Mouse (Mus musculus): ENCODE data around the gene Kcnd3.
A peak's percentile ranks its signal among the peaks of the same experiment; 100 is the strongest.

The Kcnd3 gene

DNA sequence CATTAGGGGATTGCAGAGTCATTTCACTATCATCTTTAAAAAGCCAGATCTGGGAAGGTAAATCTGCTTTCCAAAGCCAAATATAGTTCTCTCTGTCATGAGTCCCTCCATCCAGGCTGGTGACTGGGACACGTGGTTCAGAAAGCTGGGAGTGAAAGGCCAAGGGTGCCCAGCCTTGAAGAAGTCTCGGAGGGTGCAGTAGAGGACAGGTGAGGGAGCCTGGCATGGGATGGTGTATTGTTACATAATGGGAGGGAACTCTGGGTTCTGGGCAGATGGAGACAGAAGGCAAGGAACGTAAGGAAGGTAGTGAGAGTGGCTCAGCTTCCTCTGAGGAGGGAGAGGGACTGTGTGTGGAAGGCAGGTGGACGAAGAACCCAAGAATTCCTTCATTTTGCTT lies 5.5 kb downstream of the Kcnd3 start:
- no peak for DNase-seq (ENCODE audit: low read depth)

DNA sequence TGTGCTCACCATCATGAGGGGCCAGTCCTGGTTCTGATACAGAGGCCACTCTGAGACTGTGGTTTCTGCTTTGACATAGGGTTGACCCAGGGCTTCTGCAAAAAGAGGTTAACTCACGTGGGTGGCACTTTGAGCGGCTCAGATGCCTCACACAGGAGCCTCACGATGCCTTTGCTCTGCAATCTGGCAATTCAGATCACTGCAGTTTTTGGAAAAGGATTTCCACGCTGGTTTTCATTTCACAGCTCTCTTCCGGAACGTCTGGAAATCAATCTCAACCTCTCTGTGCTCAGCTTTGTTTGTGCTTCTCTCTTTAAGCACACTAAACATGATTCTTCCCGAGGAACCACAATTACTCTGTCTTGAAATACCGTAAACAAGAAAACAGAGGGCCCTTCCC lies 14.4 kb downstream of the Kcnd3 start:
- no peak for DNase-seq (ENCODE audit: low read depth)

DNA sequence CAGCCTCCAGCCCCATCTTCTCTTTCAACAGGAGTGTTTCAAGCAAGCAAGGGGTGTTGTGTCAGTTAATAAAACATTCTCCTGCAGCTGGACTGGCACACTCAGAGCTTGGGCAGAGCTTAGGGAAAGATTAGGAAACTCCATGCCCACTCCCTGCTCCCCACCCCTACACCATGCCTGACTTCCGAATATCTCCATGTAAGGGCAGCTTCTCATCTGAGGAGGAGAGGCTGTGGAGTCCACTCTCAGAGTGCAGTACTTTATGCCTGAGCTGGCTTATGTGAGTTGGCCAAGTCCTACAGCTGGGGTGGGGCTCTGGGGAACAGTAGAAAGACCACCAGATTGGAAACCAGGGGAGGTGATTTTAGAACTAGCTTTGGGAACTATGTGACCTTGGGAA lies 20.4 kb downstream of the Kcnd3 start:
- DNase-seq (ENCODE audit: low read depth): no peak

DNA sequence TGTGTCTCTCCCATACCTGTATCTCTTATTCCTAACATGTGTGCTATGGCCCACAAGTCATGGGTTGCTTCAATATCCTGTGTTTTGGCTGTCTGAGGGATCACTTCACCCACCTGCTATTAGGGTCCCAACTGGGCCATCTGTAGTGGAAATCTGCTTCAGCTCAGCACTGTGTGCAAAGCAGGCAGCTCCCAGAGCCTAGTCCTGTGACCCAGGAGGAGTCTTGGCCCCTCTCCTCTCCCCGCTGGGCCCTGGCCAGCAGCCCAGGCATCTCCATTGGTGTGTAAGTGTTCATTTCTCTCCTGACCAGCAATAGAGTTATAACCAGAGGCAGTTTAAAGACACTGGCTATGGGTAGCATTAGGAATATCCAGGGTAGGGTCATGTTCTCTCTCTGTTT lies 24.3 kb downstream of the Kcnd3 start:
- no peak for DNase-seq (ENCODE audit: low read depth)

DNA sequence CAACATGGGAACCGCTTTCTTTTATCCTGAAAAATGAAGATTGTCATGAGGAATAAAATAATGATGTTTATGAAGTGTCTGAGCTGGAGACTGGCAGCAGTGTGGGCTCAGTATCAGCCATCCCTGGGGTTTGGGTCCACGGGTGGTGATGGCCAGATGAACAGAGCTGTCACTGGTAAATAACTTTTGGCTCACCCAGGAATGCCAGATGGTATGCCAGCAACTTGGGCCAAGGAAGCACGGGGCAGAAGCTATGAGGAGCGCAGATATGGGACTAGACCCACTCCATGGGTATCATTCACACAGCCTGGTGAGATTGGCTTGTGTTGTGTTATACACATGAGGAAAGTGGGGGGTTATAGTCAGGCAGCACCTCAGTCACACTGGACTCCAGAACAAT lies 26.7 kb downstream of the Kcnd3 start:
- no peak for DNase-seq (ENCODE audit: low read depth)

DNA sequence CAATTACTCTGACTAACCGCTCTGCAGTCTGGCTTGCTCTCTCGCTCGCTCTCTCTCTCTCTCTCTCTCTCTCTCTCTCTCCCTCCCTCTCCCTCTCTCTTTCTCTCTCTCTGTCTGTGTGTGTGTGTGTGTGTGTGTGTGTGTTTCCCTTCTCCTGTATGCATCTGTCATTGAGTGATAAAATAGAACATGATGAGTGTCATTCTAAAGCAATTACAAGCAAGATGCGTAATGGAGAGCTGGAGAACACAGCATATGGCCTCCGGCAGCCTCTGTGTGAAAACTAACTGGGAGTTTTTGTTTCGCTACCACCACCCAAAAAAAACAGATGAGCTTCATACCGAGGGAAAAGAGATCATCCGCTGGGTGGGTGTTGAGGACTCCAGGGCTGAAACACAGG lies 29.3 kb downstream of the Kcnd3 start:
- DNase-seq (ENCODE audit: low read depth): no peak

DNA sequence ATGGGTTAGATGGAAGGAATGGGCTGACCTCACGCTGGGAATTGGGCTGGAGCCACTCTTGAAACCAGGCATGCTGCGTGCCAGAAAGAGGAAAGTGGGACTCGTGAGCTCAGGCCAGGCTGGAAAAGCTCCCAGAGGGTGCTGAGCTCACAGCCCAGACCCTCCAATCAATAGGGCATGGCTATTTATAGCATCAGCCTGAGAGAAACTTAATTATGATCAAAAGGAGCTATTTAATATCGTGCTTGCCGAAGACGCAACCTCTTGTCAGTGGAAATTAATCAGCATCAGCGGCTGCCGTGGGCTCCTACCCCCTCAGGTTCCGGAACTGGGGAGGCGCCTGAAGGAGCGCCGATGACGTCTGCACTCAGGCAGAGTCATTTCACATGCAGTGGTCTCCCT lies 31.5 kb downstream of the Kcnd3 start:
- no peak for DNase-seq (ENCODE audit: low read depth)

DNA sequence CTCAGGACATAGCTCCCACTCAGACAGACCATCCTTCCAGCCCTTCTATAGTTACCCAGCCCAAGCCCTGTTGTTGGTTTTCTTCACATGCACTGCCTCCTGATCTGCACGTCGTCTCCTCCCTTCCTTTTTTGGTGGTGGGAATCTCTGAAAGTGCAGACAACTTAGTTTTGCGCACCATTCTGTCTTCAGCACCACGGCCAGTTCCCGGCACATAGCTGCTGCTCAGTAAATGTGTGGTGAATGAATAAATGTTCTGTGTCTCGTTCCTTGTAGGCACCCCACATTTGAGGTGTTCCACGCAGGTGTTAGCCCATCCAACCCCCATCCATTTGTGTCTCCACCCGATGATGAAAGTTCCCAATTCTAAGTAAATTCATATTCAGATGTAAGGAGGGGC lies 35.0 kb downstream of the Kcnd3 start:
- no peak for DNase-seq (ENCODE audit: low read depth)

DNA sequence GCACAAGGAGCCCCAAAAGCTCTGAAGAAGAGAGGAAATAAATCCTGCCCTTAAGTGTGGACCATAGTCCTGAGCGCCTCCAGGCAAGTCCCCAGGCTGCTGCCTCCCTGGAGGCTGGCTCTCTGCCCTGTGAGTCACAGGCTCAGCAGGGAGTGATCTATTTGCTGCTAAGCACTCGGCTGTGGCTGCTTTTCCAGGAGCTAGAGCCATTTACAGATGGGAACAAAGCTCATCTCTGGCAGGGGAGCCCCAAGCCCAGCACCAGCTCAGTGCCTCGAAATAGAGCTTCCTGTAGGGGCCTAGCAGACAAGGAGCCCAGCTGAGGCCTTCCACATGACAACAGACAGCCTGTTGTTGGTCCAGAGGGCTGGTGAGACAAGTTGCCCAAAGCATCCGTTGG lies 37.5 kb downstream of the Kcnd3 start:
- DNase-seq (ENCODE audit: low read depth): peak; percentile 5

DNA sequence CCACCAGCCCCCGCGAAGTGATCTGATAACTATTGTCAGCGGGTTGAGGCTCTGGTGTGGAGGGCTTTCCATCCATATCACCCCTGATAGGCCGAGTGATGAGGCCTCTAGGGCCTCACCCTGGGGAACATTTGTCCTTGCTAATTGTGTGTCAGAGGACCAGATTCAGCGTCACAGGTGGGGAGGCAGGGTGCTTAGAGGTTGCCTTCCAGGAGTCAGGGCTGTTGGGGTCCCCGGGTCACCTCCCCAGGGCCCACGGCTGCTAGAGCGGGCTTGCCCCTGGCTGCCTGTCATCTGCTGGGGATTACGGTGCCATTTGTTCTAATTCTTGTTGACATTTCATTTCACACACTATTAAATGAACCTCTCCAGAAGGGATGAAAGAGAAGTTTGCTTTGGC lies 42.8 kb downstream of the Kcnd3 start:
- no peak for DNase-seq (ENCODE audit: low read depth)

DNA sequence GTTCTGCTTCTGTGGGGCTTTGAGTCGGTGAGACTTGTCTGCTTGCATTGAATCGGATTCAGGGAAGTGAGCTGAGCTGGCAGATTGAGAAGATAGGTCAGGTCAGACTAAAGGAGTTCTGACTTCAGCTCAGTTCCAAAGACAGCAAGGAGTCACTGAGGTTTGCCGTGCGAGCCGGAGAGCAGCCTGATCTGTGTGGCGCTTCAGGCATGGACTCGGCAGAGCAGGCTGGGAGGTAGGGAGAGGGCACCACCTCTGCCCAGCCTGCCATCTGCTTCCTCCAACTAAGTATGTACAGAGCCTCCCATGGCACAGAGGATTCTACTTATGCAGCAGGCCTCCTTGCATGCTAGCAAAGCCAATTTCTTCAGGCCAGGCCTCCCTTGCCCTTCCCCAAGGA lies 44.1 kb downstream of the Kcnd3 start:
- no peak for DNase-seq (ENCODE audit: low read depth)

DNA sequence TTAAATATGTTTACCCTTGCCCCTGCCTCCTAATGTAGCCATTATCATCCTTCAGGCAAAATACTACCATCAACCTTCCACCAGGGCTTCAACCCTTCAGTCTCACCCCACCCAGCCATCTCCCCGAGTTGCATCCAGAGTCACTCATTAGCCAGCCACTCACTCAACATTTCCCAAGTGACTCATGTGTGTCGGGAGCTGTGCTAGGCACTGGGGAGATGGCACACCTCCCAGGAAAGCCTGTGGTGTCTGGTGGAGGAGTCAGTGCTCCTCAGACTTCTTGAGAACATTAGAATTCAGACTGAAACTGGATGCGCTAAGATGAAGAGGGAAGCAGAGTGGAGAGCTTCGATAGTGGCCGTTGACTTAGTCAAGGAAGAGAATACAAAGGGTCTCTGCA lies 44.8 kb downstream of the Kcnd3 start:
- DNase-seq (ENCODE audit: low read depth): no peak

DNA sequence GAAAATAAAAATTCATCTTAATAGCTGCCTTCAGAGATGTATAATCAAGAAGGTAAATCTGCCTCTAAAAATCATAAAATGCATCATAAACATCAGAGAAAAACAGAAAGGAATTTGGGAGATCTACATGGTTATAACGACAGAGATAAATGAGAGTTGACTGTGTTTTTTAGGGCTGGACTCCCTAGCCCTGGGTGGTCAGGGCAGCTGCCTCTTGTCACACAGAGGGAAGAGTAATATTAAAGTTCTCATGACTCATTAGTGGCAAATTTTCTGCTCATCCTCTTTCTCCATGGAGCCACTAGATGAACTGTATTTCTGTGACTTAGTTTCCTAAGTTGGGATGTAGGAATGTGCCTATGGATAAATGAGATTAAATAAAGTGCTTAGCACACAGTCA lies 48.9 kb downstream of the Kcnd3 start:
- no peak for DNase-seq (ENCODE audit: low read depth)

DNA sequence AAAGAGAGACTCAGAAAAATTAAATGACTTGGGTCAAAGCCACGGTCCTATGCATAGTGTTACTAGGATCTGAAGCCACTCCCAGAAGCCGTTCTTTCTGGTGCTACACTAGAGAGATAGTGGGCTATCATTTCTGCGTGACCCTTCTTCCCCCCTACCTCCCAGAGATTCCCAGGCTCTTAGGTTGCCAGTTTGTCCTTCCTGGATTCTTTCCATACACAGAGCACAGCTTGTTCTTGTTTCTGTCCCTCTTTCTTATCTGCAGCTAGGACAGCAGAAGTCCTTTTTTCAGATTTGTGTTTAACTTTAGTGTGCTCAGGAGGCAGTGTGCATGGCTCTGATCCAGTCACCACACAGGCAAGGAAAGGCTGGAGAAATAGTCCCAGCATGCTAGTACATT lies 52.1 kb downstream of the Kcnd3 start:
- DNase-seq (ENCODE audit: low read depth): no peak

DNA sequence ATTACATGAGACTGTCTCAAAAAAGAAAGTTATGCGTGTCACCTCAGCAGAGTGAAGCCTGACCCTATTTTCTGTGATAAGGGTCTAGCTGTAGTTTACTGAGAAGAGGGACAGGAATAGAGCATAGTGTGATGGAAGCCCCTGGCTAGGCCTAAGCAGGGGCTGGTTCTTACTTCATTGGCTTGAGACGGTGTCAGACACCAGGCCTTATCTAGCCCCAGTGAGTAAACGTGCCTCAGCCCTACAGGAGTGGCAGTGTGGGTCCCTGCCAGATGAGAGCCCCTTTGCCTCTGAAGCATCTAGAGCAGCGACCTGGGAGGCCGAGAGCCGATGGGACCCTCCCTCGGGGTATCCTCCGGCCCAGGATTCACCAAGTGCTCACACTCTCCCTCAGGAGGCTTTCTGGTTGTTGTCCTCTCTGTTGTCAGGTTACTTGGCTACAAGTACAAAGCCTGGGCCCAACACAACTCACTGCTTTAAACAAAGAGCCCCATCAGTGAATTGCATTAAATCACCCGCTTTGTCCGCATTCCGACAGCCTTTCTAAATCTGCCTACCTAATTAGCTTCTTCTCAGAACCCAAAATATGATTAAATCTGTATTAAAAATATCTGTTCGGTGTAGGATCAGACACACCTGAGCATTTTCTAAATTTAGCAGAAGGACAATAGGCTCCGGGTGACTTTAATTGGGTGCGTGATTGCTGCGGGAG lies 53.2 kb downstream of the Kcnd3 start:
- DNase-seq (ENCODE audit: low read depth): no peak

DNA sequence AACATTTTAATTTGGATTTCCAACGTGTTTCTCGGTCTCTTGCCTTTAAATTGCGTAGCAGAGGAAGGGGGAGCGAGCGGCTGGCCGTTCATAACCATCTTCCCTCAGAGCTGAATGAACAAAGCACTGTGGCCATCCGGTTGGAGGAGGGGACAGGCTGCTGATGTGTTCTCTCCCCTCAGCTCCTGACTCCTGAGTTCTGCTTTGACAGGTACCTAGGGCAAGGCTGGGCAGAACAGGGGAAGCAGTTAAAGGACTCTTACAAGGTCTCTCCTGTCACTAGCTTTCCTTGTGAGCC lies 53.7 kb downstream of the Kcnd3 start:
- no peak for DNase-seq (ENCODE audit: low read depth)

DNA sequence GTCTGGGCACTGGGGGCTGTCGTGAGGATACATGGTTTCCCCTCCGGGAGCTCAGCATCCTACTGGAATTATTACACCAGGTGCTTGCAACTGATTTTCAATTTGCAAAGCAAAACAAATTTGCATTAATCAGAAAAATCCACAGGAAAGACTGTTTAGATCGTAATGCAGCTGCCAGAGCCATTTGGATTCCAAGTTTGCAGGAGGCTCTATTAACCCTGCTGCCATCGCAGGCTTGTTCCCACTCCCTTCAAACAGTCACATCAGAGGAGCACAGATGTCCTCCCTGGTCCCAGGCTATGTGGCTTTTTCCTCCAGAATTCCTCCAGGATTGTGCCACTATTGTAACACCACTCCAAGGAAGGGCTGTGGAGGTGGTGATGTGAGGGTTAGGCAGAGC lies 54.5 kb downstream of the Kcnd3 start:
- DNase-seq (ENCODE audit: low read depth): no peak

DNA sequence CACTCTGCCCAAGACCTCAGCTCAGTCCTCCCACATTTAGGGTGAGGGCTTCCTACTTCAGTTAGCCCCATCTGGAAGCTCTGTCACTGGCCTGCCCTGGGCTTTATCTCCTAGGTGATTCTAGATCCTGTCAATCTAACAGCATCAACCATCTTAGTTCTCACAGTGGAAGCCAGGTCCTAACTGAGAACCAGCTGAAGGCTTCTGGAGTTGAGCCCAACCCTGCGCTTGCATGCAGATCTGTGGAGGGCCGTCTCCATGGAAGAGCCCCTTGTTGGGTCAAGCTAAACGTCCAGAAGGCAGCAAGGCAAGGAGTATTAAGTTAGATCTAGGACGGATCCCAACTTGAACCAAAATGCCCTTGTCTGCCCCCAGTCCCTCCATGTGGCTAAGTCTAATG lies 57.2 kb downstream of the Kcnd3 start:
- no peak for DNase-seq (ENCODE audit: low read depth)

DNA sequence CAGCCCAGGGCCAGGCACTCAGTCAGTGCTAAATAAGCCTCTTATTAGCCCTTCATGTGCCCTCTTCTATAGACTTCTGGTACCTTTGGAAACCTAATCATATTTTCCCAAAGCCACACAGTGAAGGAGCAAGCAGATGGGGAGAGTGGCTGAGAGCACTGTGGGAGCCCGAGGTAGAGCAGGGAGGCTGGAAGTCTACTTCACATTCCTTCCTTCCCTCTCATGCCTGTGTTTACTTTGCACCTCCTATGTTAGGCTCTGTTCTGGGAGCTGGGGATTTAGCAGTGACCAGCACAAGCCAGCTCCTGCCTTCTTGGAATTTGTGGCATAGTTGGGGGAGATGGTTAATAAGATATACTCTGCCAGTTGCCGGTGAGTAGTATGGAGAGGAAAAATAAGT lies 59.7 kb downstream of the Kcnd3 start:
- DNase-seq (ENCODE audit: low read depth): no peak

DNA sequence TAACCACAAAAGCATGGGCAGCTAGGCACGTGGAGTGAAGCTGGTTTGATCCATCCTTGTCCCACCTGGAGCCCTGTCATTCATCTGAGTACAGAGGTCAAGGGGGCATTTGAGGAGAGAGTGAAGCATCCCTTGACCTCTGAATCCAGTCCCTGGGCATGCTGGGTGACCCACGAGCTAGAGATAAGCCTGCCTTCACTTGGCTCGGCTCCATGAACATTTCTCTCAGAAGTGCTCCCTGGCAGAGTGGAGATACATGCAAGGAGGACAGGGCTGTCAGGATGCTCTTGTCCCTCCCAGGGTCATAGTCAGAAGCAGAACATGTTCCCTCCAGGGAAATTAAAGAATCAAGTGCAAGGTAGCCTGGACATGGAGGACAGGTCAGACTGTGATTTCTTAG lies 62.1 kb downstream of the Kcnd3 start:
- no peak for DNase-seq (ENCODE audit: low read depth)

DNA sequence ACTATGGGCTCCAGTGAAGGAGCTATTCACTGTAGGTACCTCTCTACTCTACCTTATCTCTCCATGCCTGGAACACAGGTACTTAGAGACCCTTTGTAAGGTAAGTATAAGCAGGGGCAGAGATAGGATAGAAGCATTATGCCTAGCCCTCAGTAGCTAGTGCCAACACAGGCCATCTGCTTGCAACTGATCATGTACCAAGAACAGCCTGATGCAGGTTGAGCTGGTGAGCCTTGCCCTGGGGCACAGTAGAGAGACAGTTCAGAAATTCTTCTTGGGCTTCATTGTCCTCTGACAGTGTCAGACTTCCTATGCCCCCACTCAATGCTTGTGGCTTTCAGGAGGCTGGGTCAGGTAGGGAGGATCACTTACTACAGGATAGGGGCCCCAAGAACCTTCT lies 62.9 kb downstream of the Kcnd3 start:
- no peak for DNase-seq (ENCODE audit: low read depth)

DNA sequence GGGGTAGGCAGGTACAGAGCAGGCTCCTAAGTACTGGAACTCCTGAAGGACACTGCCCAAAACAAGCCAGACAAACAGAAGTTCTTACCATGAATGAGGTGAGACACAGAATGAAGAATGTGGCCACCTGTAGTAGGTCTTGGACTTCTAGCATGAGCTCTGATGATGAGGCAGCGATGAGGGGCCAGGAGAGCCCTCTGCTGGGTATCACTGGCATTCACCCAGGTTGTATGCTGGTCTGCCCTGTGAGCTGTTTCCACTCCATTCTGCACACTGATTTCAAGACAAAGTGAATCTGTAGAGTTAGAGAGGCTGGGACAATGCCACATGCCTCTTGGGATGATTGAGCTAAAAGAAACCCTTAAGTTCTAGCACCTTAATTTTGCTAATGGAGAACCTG lies 63.5 kb downstream of the Kcnd3 start:
- no peak for DNase-seq (ENCODE audit: low read depth)

DNA sequence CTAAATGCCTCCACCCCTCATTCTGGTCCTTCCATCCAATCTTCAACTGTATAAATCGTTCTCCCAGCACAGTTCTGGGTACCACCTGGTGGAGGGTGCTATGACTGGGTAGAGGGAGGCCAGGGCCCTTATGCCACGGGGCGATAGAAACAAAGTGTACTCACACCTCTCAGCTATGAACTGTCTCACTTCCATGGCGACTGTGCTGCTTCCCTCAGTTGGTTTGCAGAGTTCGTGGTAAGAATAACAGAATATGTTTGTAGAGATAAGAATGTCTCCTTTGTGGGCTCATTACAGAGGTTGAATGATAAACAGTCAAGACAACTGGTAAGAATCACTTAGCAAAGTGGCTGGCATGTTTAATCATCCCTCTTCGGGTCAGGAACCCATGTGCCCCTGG lies 68.3 kb downstream of the Kcnd3 start:
- no peak for DNase-seq (ENCODE audit: low read depth)

DNA sequence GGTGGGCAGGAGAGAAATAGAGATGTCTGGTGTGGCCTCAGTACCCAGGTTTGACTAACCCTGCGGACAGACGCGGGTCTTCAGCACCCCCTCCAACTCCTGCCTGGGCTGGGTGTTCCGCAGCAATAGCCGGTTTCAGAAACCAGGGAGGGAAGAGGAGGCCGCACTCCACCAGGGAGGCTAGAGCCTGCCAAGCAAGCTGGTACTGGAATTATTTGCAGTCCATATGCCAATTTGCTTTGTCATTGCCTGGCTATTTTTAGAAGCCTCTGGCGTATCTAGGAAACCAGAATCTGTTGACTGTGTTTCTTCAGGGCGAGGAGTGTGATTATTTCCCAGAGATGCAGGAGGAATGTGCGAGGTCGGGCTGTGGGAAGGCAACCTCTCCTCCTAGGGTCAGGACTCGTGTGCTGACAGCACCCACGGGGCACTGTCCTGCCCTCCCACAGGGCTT lies 69.1 kb downstream of the Kcnd3 start:
- peak; percentile 17 for DNase-seq (ENCODE audit: low read depth)

DNA sequence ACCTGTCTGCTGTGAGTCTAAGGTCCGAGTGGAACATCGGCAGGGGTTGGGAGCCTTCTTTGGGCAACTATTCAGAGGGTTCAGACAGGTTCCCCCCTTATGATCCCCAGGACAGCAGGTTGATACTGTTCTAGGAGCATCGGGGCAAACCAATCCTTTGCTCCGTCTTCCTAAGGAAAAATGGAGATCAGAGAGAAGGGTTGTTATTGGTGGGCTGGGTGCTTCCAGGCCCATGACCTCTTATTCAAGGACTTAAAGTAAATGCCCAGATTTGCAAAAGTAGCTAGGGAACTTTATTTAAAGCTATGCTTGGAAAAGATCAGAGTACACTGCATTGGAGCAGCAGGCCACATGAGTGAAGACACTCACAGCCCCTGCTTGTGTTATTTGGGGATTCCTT lies 69.5 kb downstream of the Kcnd3 start:
- DNase-seq (ENCODE audit: low read depth): no peak

Data from fibroblast of lung, adult 2 months (primary cell).